In genomic region chr8:122610612-122611277, GRCm38 (mm10) we compare ENCODE assay signal across 8 mouse cellular contexts. TPM values are rescaled to one million over a fixed set of nuclear protein-coding genes. Genes with fewer than 3 reads are reported as not detected.
DNase-seq lines count a peak whose midpoint lies in the region; ATAC-seq and TF ChIP-seq lines count a peak whose summit lies in the region.

No protein-coding gene starts in this region.

- no peak for DNase-seq in heart, adult 9 months (ENCODE audit: low spot score in 2 of 2)
- peak; percentile 15 for DNase-seq in forebrain, embryonic 14.5 days (ENCODE audit: low spot score)
- DNase-seq in urinary bladder, postnatal 36 days (ENCODE audit: low spot score in 2 of 2): no peak
- no peak for DNase-seq in ovary, adult 18-20 months (ENCODE audit: low spot score)

- H3K27ac ChIP-seq in heart, embryonic 12.5 days (ENCODE audit: poor library complexity, severe bottlenecking): peak overlapping the region; percentile 77
- H3K27ac ChIP-seq in forebrain, embryonic 14.5 days (ENCODE audit: low read depth, low read length): peak overlapping the region; percentile 46
- peak overlapping the region; percentile 72 for H3K27ac ChIP-seq in liver, embryonic 12.5 days
- H3K27ac ChIP-seq in stomach, embryonic 14.5 days (ENCODE audit: low read length): peak overlapping the region; percentile 59

- peak overlapping the region; percentile 77 for H3K4me3 ChIP-seq in heart, embryonic 12.5 days
- peak overlapping the region; percentile 83 for H3K4me3 ChIP-seq in E14TG2a.4 (replicated peaks; ENCODE audit: low read length)
- peak overlapping the region; percentile 65 for H3K4me3 ChIP-seq in forebrain, embryonic 14.5 days (ENCODE audit: low read depth, low read length)
- H3K4me3 ChIP-seq in liver, embryonic 12.5 days: peak overlapping the region; percentile 83
- peak overlapping the region; percentile 63 for H3K4me3 ChIP-seq in stomach, embryonic 14.5 days (ENCODE audit: low read depth, low read length)

- peak; percentile 38 for ATAC-seq in heart, embryonic 12.5 days (ENCODE audit: insufficient number of reproducible peaks, low FRiP score)
- no peak; the same call in 1 of the 2 replicates for ATAC-seq in forebrain, embryonic 14.5 days
- peak; percentile 54; the same call in 1 of the 2 replicates for ATAC-seq in liver, embryonic 12.5 days
- no peak; the same call in 1 of the 2 replicates for ATAC-seq in stomach, embryonic 14.5 days (ENCODE audit: insufficient number of reproducible peaks, insufficient read depth, low FRiP score, low read depth)

- H3K27me3 ChIP-seq in heart, embryonic 12.5 days (replicated peaks): no peaks in the 10 kb centered on the region
- H3K27me3 ChIP-seq in E14TG2a.4 (ENCODE audit: insufficient read depth, low read length): no peaks in the 10 kb centered on the region
- no peaks in the 10 kb centered on the region for H3K27me3 ChIP-seq in forebrain, embryonic 14.5 days (replicated peaks; ENCODE audit: control insufficient read depth, insufficient read depth, low read length)
- H3K27me3 ChIP-seq in liver, embryonic 12.5 days (replicated peaks): no peaks in the 10 kb centered on the region
- no peaks in the 10 kb centered on the region for H3K27me3 ChIP-seq in stomach, embryonic 14.5 days (ENCODE audit: control insufficient read depth, insufficient read depth, low read length)

- TF ChIP-seq CTCF in E14TG2a.4 (conservative IDR thresholded peaks at IDR 0.05; ENCODE audit: low read length): no peak

- H3K4me2 ChIP-seq in heart, embryonic 12.5 days: peak overlapping the region; percentile 95
- peak overlapping the region; percentile 70 for H3K4me2 ChIP-seq in forebrain, embryonic 14.5 days (ENCODE audit: low read length)
- peak overlapping the region; percentile 98 for H3K4me2 ChIP-seq in liver, embryonic 12.5 days
- H3K4me2 ChIP-seq in stomach, embryonic 14.5 days (replicated peaks; ENCODE audit: low read depth, low read length): peak overlapping the region; percentile 88

- H3K9ac ChIP-seq in heart, embryonic 12.5 days: peak overlapping the region; percentile 86
- H3K9ac ChIP-seq in forebrain, embryonic 14.5 days (ENCODE audit: low read length): peak overlapping the region; percentile 65
- H3K9ac ChIP-seq in liver, embryonic 12.5 days: peak overlapping the region; percentile 80
- peak overlapping the region; percentile 42 for H3K9ac ChIP-seq in stomach, embryonic 14.5 days (replicated peaks; ENCODE audit: low read depth, low read length)

- peaks cover 14% of the 10 kb centered on the region for H3K36me3 ChIP-seq in heart, embryonic 12.5 days
- H3K36me3 ChIP-seq in E14TG2a.4 (ENCODE audit: insufficient read depth, low read length): peaks cover 25% of the 10 kb centered on the region
- 0 out of 2 replicates have a peak, but pooled peaks cover 4% of the 10 kb centered on the region for H3K36me3 ChIP-seq in forebrain, embryonic 14.5 days (ENCODE audit: control insufficient read depth, insufficient read depth, low read length)
- peaks cover 14% of the 10 kb centered on the region; the same call in 1 of the 2 replicates for H3K36me3 ChIP-seq in liver, embryonic 12.5 days
- H3K36me3 ChIP-seq in stomach, embryonic 14.5 days (ENCODE audit: control insufficient read depth, insufficient read depth, low read length): peaks cover 5% of the 10 kb centered on the region; the same call in 1 of the 2 replicates

- WGBS in heart, embryonic 12.5 days: 4% methylated on average over 20 of the region's 20 CpGs
- WGBS in forebrain, embryonic 14.5 days: 3% methylated on average over 20 of the region's 20 CpGs
- WGBS in liver, embryonic 12.5 days (ENCODE audit: insufficient replicate concordance): 4% methylated on average over 20 of the region's 20 CpGs
- WGBS in stomach, embryonic 14.5 days: 4% methylated on average over 20 of the region's 20 CpGs

- H3K4me1 ChIP-seq in heart, embryonic 12.5 days (replicated peaks): peaks cover 18% of the 10 kb centered on the region
- peaks cover 22% of the 10 kb centered on the region for H3K4me1 ChIP-seq in E14TG2a.4 (replicated peaks; ENCODE audit: low read depth, low read length)
- H3K4me1 ChIP-seq in forebrain, embryonic 14.5 days (ENCODE audit: control insufficient read depth, insufficient read depth, low read length): peaks cover 10% of the 10 kb centered on the region
- peaks cover 30% of the 10 kb centered on the region for H3K4me1 ChIP-seq in liver, embryonic 12.5 days
- H3K4me1 ChIP-seq in stomach, embryonic 14.5 days (ENCODE audit: control insufficient read depth, insufficient read depth, low read length): peaks cover 11% of the 10 kb centered on the region

- H3K9me3 ChIP-seq in heart, embryonic 12.5 days (replicated peaks): no peaks in the 10 kb centered on the region
- no peaks in the 10 kb centered on the region for H3K9me3 ChIP-seq in E14TG2a.4 (ENCODE audit: low read length)
- no peaks in the 10 kb centered on the region for H3K9me3 ChIP-seq in forebrain, embryonic 14.5 days (replicated peaks; ENCODE audit: control insufficient read depth, low read length)
- no peaks in the 10 kb centered on the region for H3K9me3 ChIP-seq in liver, embryonic 12.5 days (replicated peaks)
- no peaks in the 10 kb centered on the region for H3K9me3 ChIP-seq in stomach, embryonic 14.5 days (ENCODE audit: control insufficient read depth, low read depth, low read length)

RNA-seq across cellular contexts. Expression of gene Galns, which starts 0.5 kb away (rescaled TPM):
- 12.7 and 13.5 TPM in 2 replicates for polyA plus RNA-seq in heart, embryonic 12.5 days (2016; fragmentation: Nextera tagmentation; extraction: Ambion mirVana)
- polyA plus RNA-seq in forebrain, embryonic 14.5 days (2014; fragmentation: Nextera tagmentation; extraction: Ambion mirVana): 3.5 and 4.3 TPM in 2 replicates
- 4.6 TPM in 2 replicates for polyA plus RNA-seq in liver, embryonic 12.5 days (2016; fragmentation: Nextera tagmentation; extraction: Ambion mirVana)
- polyA plus RNA-seq in stomach, embryonic 14.5 days (2014; fragmentation: Nextera tagmentation; extraction: Ambion mirVana): 12.6 and 14.6 TPM in 2 replicates

RNA-seq across cellular contexts. Expression of gene Trappc2l, which starts 0.7 kb away (rescaled TPM):
- polyA plus RNA-seq in heart, embryonic 12.5 days (2016; fragmentation: Nextera tagmentation; extraction: Ambion mirVana): 45.1 and 45.8 TPM in 2 replicates
- polyA plus RNA-seq in forebrain, embryonic 14.5 days (2014; fragmentation: Nextera tagmentation; extraction: Ambion mirVana): 111 and 150 TPM in 2 replicates
- polyA plus RNA-seq in liver, embryonic 12.5 days (2016; fragmentation: Nextera tagmentation; extraction: Ambion mirVana): 27.2 and 30.0 TPM in 2 replicates
- 55.9 and 66.9 TPM in 2 replicates for polyA plus RNA-seq in stomach, embryonic 14.5 days (2014; fragmentation: Nextera tagmentation; extraction: Ambion mirVana)

RNA-seq across cellular contexts. Expression of gene Pabpn1l, which starts 11.8 kb away (rescaled TPM):
- polyA plus RNA-seq in heart, embryonic 12.5 days (2016; fragmentation: Nextera tagmentation; extraction: Ambion mirVana): not detected in 2 replicates
- polyA plus RNA-seq in forebrain, embryonic 14.5 days (2014; fragmentation: Nextera tagmentation; extraction: Ambion mirVana): not detected in 2 replicates
- polyA plus RNA-seq in liver, embryonic 12.5 days (2016; fragmentation: Nextera tagmentation; extraction: Ambion mirVana): not detected in 2 replicates
- polyA plus RNA-seq in stomach, embryonic 14.5 days (2014; fragmentation: Nextera tagmentation; extraction: Ambion mirVana): not detected in 2 replicates

RNA-seq across cellular contexts. Expression of gene Aprt, which starts 34.0 kb away (rescaled TPM):
- polyA plus RNA-seq in heart, embryonic 12.5 days (2016; fragmentation: Nextera tagmentation; extraction: Ambion mirVana): 209 and 232 TPM in 2 replicates
- polyA plus RNA-seq in forebrain, embryonic 14.5 days (2014; fragmentation: Nextera tagmentation; extraction: Ambion mirVana): 200 and 247 TPM in 2 replicates
- 226 and 253 TPM in 2 replicates for polyA plus RNA-seq in liver, embryonic 12.5 days (2016; fragmentation: Nextera tagmentation; extraction: Ambion mirVana)
- polyA plus RNA-seq in stomach, embryonic 14.5 days (2014; fragmentation: Nextera tagmentation; extraction: Ambion mirVana): 394 and 436 TPM in 2 replicates

RNA-seq across cellular contexts. Expression of gene Cdt1, which starts 42.9 kb away (rescaled TPM):
- polyA plus RNA-seq in heart, embryonic 12.5 days (2016; fragmentation: Nextera tagmentation; extraction: Ambion mirVana): 36.9 and 38.9 TPM in 2 replicates
- polyA plus RNA-seq in forebrain, embryonic 14.5 days (2014; fragmentation: Nextera tagmentation; extraction: Ambion mirVana): 12.8 and 13.4 TPM in 2 replicates
- 65.7 and 66.8 TPM in 2 replicates for polyA plus RNA-seq in liver, embryonic 12.5 days (2016; fragmentation: Nextera tagmentation; extraction: Ambion mirVana)
- 34.8 and 36.4 TPM in 2 replicates for polyA plus RNA-seq in stomach, embryonic 14.5 days (2014; fragmentation: Nextera tagmentation; extraction: Ambion mirVana)

Comparison
In these comparisons a context has a peak if more than half of its experiments do, and no peak if none do; other contexts are left out.
1. ATAC-seq: peak in heart, embryonic 12.5 days (single experiment) and liver, embryonic 12.5 days (single experiment); none in forebrain, embryonic 14.5 days (single experiment) and stomach, embryonic 14.5 days (single experiment).
2. Peak in every context shown above with its lines, with median percentiles within 50 percentile points of each other: H3K27ac ChIP-seq, H3K4me2 ChIP-seq, H3K4me3 ChIP-seq and H3K9ac ChIP-seq.